Mouse (Mus musculus) left cerebral cortex, adult 18-20 months (tissue): ENCODE data around the gene Hist2h3c1. TPM values are rescaled to one million over a fixed set of nuclear protein-coding genes. Genes with fewer than 3 reads are reported as not detected.
"Not testable (repeated sequence)": the region's sequence is repeated elsewhere in the genome, so short reads cannot be mapped to it uniquely, and the experiment has no call there.

Experiments
- DNase-seq, 2 experiments: peaks; one replicate each; pipeline ENCODE4 v3.0.0; 2021 to 2022; ENCODE audit warnings: low spot score in 2 of 2, mixed read lengths in 1 of 2
- microRNA-seq, 2 experiments: library from miRNA; unstranded; fragments of <30 nt; microRNA quantifications; one replicate each; pipeline ENCODE4 v1.2.0; 2021
- total RNA-seq, 2 experiments: library from RNA; stranded (reverse); gene quantifications; 2 replicates each; pipeline ENCODE4 v1.2.3; 2021

Hist2h3c1 gene
- total RNA-seq, 2 experiments from 2014 or later: not detected

DNA sequence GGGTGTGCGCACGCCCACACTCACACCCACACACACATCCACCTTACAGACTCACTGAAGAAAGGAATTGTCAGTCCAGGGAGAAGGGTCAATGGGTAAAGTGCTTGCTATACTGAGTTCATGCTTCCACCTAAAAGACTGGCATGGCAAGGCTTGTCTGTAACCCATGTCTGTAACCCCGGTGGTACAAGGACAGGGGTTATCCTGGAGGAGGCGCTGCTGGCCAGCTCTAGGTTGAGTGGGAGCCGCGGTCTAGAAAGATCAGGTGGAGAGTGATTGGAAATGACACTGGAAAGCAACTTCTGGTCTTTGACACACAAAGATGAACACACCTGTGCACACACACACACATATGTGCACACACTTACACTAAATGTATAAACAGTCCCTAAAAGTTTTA, 34.2 kb downstream of the Hist2h3c1 start:
- DNase-seq: no peak

DNA sequence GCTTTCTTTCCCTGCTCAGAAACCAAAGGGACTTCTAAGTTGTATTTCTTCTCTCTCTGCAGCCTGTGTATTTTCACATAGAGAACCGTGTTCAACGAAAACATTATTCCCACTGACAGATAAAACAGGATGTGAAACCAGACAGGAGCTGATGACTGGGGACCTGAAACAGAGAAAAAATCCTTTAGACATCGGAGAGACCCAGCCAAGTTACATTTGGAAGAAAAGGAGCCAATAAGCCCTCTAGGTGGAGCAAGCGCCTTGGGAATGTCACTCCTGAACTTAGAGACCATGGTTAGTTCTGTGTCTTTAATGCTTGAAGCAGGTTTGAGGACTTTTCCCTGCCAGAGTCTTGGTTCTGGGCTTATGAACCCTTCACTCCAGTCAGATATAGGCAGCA, 38.0 kb downstream of the Hist2h3c1 start:
- DNase-seq: peak in 1 of 2 experiments; percentile 35

DNA sequence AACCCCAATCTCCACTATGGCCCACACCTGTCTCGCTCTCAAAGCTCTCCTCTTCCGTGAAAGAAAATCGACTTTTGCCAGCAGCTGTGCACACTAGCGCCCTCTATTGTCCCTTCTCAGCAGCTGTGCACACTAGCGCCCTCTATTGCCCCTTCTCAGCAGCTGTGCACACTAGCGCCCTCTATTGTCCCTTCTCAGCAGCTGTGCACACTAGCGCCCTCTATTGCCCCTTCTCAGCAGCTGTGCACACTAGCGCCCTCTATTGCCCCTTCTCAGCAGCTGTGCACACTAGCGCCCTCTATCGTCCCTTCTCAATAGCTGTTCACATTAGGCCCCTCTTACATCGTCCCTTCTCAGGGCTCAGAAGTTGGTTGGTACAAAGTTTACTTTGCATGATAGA, 40.8 kb downstream of the Hist2h3c1 start:
- DNase-seq: not testable (repeated sequence)

DNA sequence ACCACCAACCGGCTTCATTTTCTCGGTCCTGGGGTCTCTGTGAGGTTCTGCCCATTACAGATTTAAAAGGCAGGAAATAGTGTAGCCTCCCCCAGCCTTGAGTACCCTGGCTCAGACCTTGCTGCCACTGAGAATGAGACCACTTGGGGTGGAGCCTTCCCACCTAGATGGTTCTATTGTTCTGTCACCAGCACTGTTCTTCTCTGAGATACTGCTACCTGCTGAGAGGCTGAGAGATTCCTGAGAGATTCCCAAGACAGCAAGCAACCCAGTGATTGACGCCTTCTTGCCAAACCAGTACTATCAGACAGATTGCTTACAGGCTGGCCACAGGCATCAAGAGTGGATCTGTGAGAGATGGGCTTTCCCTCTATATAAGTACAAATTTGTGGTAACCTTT, 42.7 kb downstream of the Hist2h3c1 start:
- no peak for DNase-seq

DNA sequence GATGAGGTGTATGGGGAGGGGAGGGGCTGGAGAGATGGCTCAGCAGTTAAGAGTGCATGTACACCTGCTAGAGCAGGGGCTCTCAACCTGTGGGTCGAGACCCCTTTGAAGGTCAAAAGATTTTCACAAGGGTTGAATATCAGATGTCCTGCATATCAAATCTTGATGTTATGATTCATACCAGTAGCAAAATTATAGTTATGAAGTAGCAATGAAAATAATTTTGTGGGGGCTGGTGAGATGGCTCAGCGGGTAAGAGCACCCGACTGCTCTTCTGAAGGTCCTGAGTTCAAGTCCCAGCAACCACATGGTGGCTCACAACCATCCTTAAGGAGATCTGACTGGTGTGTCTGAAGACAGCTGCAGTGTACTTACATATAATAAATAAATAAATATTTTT, 44.2 kb downstream of the Hist2h3c1 start:
- not testable (repeated sequence) for DNase-seq

DNA sequence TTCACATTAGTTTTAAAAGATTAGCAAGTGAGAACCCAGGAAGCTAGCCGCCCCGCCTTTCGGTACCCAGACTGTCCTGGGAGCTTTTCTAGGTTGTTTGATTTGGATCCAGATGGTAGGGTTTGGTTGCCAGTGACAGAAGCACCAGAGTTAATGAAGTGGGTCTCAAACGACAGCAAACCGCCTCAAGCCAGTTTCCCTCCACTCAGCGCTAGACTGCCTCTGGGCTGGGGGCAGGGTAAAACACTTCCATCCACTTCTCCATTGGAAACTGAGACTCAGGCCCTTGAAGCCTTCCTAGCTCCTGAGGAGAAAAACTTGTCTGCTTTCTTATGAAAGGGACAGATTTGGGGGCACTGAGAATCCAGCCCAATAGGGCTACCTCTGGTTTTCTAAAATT, 46.2 kb downstream of the Hist2h3c1 start:
- no peak for DNase-seq

DNA sequence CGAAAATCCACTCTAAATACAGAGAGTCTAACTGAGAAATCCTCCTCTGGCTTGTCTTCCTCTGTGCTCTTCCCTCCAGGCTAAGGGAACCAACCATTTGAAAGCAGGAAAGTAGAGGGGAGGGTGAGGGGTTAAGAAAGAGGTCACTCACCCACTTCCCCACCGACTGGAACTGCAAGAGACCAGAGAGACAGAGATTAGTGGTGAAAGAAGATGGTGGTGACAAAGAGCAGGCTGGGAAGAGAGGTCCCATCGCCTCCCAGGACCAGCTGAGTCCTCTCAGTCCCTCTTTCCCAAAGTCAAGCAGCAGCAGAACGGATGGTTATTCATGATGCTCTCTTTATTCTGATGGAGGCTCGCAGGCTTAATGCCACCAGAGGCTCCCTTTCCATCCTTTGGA, 46.9 kb downstream of the Hist2h3c1 start:
- DNase-seq: no peak

DNA sequence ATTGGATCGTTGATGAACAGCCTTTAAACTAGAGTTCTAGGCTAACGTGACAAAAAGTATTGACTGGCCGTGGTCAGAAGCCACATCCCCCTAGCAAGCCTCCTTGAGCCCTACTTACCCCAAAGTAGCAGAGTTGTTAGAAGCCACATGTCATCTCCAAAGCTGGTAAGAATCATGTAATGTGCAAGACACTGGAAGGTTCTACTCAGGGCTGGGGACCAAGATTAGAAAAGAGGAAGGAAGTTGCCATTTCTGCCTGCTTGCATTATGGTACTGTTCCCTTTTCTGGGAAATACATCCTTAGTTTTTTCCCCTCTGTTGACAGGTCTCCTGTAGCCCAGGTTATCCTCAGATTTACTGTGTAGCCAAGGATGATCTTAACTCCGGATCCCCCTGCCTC, 47.3 kb downstream of the Hist2h3c1 start, which contains the start of gene Fcgr1:
Gene Fcgr1 (minus strand): TSS at position 183 of the 400 bp plus-strand sequence.
- DNase-seq: no peak

Small RNA genes within 50 kb of the gene (microRNA-seq; reads per million reads assigned to microRNA genes)
- 0 reads per million in 2 experiments for gene Gm44492
- 0 reads per million in 2 experiments for gene Gm47311
- gene Gm47313: 0 reads per million in 2 experiments

Other genes starting within 250 kb of the Hist2h3c1 start
- 10 to 100 TPM; 46.4 to 46.7 TPM for gene Vps45, start 188.2 kb upstream of the Hist2h3c1 start, total RNA-seq
- 10 to 100 TPM; 37.0 to 38.1 TPM for gene Otud7b, start 142.2 kb upstream of the Hist2h3c1 start, total RNA-seq
- 1 to 10 TPM; 6.9 to 8.5 TPM for gene Mtmr11, start 84.7 kb upstream of the Hist2h3c1 start, total RNA-seq
- gene Sf3b4, start 74.4 kb upstream of the Hist2h3c1 start, total RNA-seq: 10 to 100 TPM; 48.6 to 50.3 TPM
- gene Sv2a, start 65.5 kb upstream of the Hist2h3c1 start, total RNA-seq: 100 to 1,000 TPM; 429 to 445 TPM
- 10 to 100 TPM; 12.3 to 16.2 TPM for gene Bola1, start 27.0 kb upstream of the Hist2h3c1 start, total RNA-seq
- gene Hist2h2ab, start 26.8 kb upstream of the Hist2h3c1 start, total RNA-seq: 10 to 100 TPM; 16.5 to 17.3 TPM
- gene Hist2h2ac, start 25.8 kb upstream of the Hist2h3c1 start, total RNA-seq: 10 to 100 TPM; 30.9 to 38.1 TPM
- 1 to 10 TPM; 5.3 to 6.8 TPM for gene Hist2h2be, start 25.6 kb upstream of the Hist2h3c1 start, total RNA-seq
- gene Hist2h3c2, start 7.6 kb upstream of the Hist2h3c1 start, total RNA-seq: 1 to 10 TPM; 3.8 to 4.1 TPM
- gene Hist2h2aa2, start 6.4 kb upstream of the Hist2h3c1 start, total RNA-seq: 100 to 1,000 TPM; 239 to 244 TPM
- 1 to 10 TPM in 1 of 2 experiments, not detected in 1; 2.9 TPM for gene Hist2h2aa1, start 1.2 kb upstream of the Hist2h3c1 start, total RNA-seq
- 10 to 100 TPM; 36.9 to 40.6 TPM for gene Hist2h4, start 16.6 kb downstream of the Hist2h3c1 start, total RNA-seq
- gene Hist2h3b, start 22.0 kb downstream of the Hist2h3c1 start, total RNA-seq: 10 to 100 TPM; 51.9 to 52.0 TPM
- 100 to 1,000 TPM; 210 to 215 TPM for gene Hist2h2bb, start 23.1 kb downstream of the Hist2h3c1 start, total RNA-seq
- gene Fcgr1, start 47.3 kb downstream of the Hist2h3c1 start, total RNA-seq: 1 to 10 TPM; 2.6 to 2.8 TPM
- not detected for gene BC107364, start 205.6 kb downstream of the Hist2h3c1 start, total RNA-seq